Mouse (Mus musculus) heart, postnatal 10 days (tissue): Measurements from ENCODE around the gene Polr3gl. TPM values are rescaled to one million over a fixed set of nuclear protein-coding genes. Genes with fewer than 3 reads are reported as not detected.

Source experiments
- DNase-seq, 2 experiments: peaks; one replicate each; pipeline ENCODE4 v3.0.0; 2021
- intact Hi-C: fragments of 180-260 bp; cut with DNase I; formaldehyde crosslinking; loops from one replicate; pipeline ENCODE4 v1.15.1; 2025
- total RNA-seq, 2 experiments: library from RNA; stranded (reverse); gene quantifications; 2 replicates each; pipeline ENCODE4 v1.2.3; 2021

The Polr3gl gene
- total RNA-seq, 2 experiments from 2014 or later, result 24.3 to 30.9 TPM

GRCm38 (mm10) chr3:96540740-96541139 is 53.2 kb downstream of the Polr3gl start:
- no peak for DNase-seq

GRCm38 (mm10) chr3:96539316-96539715 is 54.7 kb downstream of the Polr3gl start:
- intact Hi-C loops, result no loop called here
- no peak for DNase-seq

More at GRCm38 (mm10) chr3:96540740-96541139, 53.2 kb downstream of the Polr3gl start:
- intact Hi-C loops, result no loop called here

GRCm38 (mm10) chr3:96534300-96534699 is 59.7 kb downstream of the Polr3gl start:
- intact Hi-C loops, result no loop called here
- no peak for DNase-seq

- DNase-seq, result no peak
Observed at GRCm38 (mm10) chr3:96532050-96532449, 61.9 kb downstream of the Polr3gl start.

GRCm38 (mm10) chr3:96528506-96528905 is 65.5 kb downstream of the Polr3gl start:
- DNase-seq, result no peak
- intact Hi-C loops, result no loop called here

More at GRCm38 (mm10) chr3:96532050-96532449, 61.9 kb downstream of the Polr3gl start:
- intact Hi-C loops, result no loop called here

Other genes starting within 250 kb of the Polr3gl start
- gene BC107364, start 141.9 kb downstream of the Polr3gl start, total RNA-seq, result not detected
- gene Hfe2, start 69.0 kb downstream of the Polr3gl start, total RNA-seq, result 100 to 1,000 TPM; 149 to 172 TPM
- 1,000 to 10,000 TPM in 1 of 2 experiments, 100 to 1,000 TPM in 1; 618 to 1,152 TPM for gene Txnip, start 36.2 kb downstream of the Polr3gl start, total RNA-seq
- gene Gm16253, start 17.2 kb downstream of the Polr3gl start, total RNA-seq, result 1 to 10 TPM; 4.9 to 5.3 TPM
- gene Ankrd34a, start 2.5 kb upstream of the Polr3gl start, total RNA-seq, result 1 to 10 TPM; 2.0 to 5.5 TPM
- gene Lix1l, start 7.0 kb upstream of the Polr3gl start, total RNA-seq, result 10 to 100 TPM; 40.1 to 54.6 TPM
- gene Rbm8a, start 35.8 kb upstream of the Polr3gl start, total RNA-seq, result 10 to 100 TPM; 47.9 to 55.9 TPM
- 10 to 100 TPM; 30.3 to 35.3 TPM for gene Pex11b, start 41.2 kb upstream of the Polr3gl start, total RNA-seq
- gene Gm42957, start 41.3 kb upstream of the Polr3gl start, total RNA-seq, result under 1 TPM in 1 of 2 experiments, not detected in 1; 0.20 TPM
- 1 to 10 TPM in 1 of 2 experiments, under 1 TPM in 1; 0.60 to 1.5 TPM for gene Itga10, start 51.4 kb upstream of the Polr3gl start, total RNA-seq
- gene Ankrd35, start 76.0 kb upstream of the Polr3gl start, total RNA-seq, result under 1 TPM; 0.55 to 0.60 TPM
- gene Pias3, start 102.2 kb upstream of the Polr3gl start, total RNA-seq, result 10 to 100 TPM; 23.7 to 24.6 TPM
- 1 to 10 TPM; 2.5 to 3.3 TPM for gene Nudt17, start 114.4 kb upstream of the Polr3gl start, total RNA-seq
- 10 to 100 TPM; 22.2 to 26.1 TPM for gene Polr3c, start 133.4 kb upstream of the Polr3gl start, total RNA-seq
- gene Rnf115, start 133.5 kb upstream of the Polr3gl start, total RNA-seq, result 10 to 100 TPM; 25.5 to 27.0 TPM
- gene Pdzk1, start 235.1 kb upstream of the Polr3gl start, total RNA-seq, result under 1 TPM; 0.17 to 0.31 TPM
- gene Cd160, start 235.2 kb upstream of the Polr3gl start, total RNA-seq, result not detected